16 mouse cellular contexts compared by ENCODE assay signal in the genomic region with DNA sequence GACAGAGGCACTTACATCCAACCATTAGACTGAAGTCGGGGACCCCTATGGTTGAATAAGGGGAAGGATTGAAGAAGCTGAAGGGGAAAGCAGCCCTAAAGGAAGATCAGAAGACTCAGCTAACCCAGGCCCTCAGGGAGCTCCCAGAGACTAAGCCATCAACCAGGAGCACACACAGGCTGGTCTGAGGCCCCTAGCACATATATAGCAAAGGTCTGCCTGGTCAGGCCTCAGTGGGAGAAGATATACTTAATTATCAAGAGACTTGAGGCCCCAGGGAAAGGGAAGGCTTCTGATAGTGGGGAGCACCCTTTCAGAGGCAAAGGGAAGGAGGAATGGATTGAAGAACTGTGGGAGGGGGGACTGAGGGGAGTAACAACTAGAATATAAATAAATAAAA. TPM values are rescaled to one million over a fixed set of nuclear protein-coding genes. Genes with fewer than 3 reads are reported as not detected.
"Had no signal": no experiment of that assay in that cellular context is flagged by ENCODE, and none has a peak within 500 bp of the region (broad histone marks: within the 10 kb centered on the region; RNA-seq: fewer than 3 reads in every experiment).

No protein-coding gene starts in this region.

- H3K4me3 ChIP-seq: megakaryocyte, embryonic 14.5 days; midbrain, embryonic 13.5 days; midbrain, embryonic 15.5 days; neural tube, embryonic 12.5 days had no signal

- H3K4me1 ChIP-seq: midbrain, embryonic 15.5 days; neural tube, embryonic 12.5 days had no signal

- H3K9ac ChIP-seq: lung, embryonic 14.5 days; midbrain, embryonic 13.5 days; midbrain, embryonic 15.5 days; neural tube, embryonic 12.5 days had no signal

- H3K36me3 ChIP-seq: midbrain, embryonic 13.5 days; midbrain, embryonic 15.5 days; neural tube, embryonic 12.5 days had no signal

- ATAC-seq: midbrain, embryonic 13.5 days; midbrain, embryonic 15.5 days had no signal

- H3K4me2 ChIP-seq: lung, embryonic 14.5 days; midbrain, embryonic 11.5 days; midbrain, embryonic 13.5 days; midbrain, embryonic 15.5 days; neural tube, embryonic 12.5 days had no signal

- DNase-seq: lung, adult 18-20 months; lung, embryonic 14.5 days; lung, postnatal 10 days; lung, postnatal 36 days; right cerebral cortex, postnatal 14 days; thymus, adult 18-20 months; thymus, postnatal 14 days; thymus, postnatal 36 days had no signal

- H3K27ac ChIP-seq: macrophage; midbrain, embryonic 13.5 days; midbrain, embryonic 15.5 days; neural tube, embryonic 12.5 days had no signal

- H3K9me3 ChIP-seq: megakaryocyte, embryonic 14.5 days; midbrain, embryonic 13.5 days; midbrain, embryonic 15.5 days; neural tube, embryonic 12.5 days had no signal

- H3K27me3 ChIP-seq: midbrain, embryonic 13.5 days; midbrain, embryonic 15.5 days; neural tube, embryonic 12.5 days had no signal

RNA-seq across cellular contexts. Expression of gene Gpr82, which starts 25.4 kb away (rescaled TPM):
- total RNA-seq: megakaryocyte progenitor cell, adult 5-6 weeks; midbrain, postnatal 0 days had no signal
